Mouse (Mus musculus) heart, embryonic 12.5 days (tissue): ENCODE measurements around the gene Nrf1. TPM values are rescaled to one million over a fixed set of nuclear protein-coding genes. Genes with fewer than 3 reads are reported as not detected.

Source experiments
- microRNA counts: library from miRNA; unstranded; fragments of <30 nt; microRNA quantifications from one replicate; lab custom pipeline; 2017
- microRNA-seq: library from miRNA; unstranded; fragments of <30 nt; microRNA quantifications from one replicate; pipeline ENCODE4, GENCODE M21; 2017
- polyA plus RNA-seq: library from polyadenylated mRNA; unstranded; fragments of >200 nt; fragmentation: Nextera tagmentation; extraction: Ambion mirVana; gene quantifications from 2 replicates; pipeline ENCODE4 v1.2.1, GENCODE M21; 2016

Nrf1 gene
- polyA plus RNA-seq, 1 experiment from 2014 or later, result 35.0 TPM

MicroRNAs encoded within 50 kb of the gene (microRNA counts, 519-probe panel; counts per million panel counts)
- microRNA mmu-miR-182 (lab: Ali Mortazavi, UCI) (not detected), microRNA mmu-miR-183 (lab: Ali Mortazavi, UCI) (not detected), microRNA mmu-miR-96 (lab: Ali Mortazavi, UCI) (1,614 counts per million, percentile 3 among the panel's probes with 10 or more counts)

Small RNA genes lying within 50 kb of the gene (microRNA-seq; reads per million reads assigned to microRNA genes)
- gene Mir182 (243 reads per million, percentile 64 among the genes with 10 or more reads in this experiment), gene Mir183 (140 reads per million, percentile 57 among the genes with 10 or more reads in this experiment), gene Mir96 (68.1 reads per million, percentile 47 among the genes with 10 or more reads in this experiment)

Other genes starting within 250 kb of the Nrf1 start
- gene Strip2, start 131.0 kb upstream of the Nrf1 start, polyA plus RNA-seq, result 39.5 and 39.8 TPM in 2 replicates